9 mouse cellular contexts compared by ENCODE assay signal in the genomic region with DNA sequence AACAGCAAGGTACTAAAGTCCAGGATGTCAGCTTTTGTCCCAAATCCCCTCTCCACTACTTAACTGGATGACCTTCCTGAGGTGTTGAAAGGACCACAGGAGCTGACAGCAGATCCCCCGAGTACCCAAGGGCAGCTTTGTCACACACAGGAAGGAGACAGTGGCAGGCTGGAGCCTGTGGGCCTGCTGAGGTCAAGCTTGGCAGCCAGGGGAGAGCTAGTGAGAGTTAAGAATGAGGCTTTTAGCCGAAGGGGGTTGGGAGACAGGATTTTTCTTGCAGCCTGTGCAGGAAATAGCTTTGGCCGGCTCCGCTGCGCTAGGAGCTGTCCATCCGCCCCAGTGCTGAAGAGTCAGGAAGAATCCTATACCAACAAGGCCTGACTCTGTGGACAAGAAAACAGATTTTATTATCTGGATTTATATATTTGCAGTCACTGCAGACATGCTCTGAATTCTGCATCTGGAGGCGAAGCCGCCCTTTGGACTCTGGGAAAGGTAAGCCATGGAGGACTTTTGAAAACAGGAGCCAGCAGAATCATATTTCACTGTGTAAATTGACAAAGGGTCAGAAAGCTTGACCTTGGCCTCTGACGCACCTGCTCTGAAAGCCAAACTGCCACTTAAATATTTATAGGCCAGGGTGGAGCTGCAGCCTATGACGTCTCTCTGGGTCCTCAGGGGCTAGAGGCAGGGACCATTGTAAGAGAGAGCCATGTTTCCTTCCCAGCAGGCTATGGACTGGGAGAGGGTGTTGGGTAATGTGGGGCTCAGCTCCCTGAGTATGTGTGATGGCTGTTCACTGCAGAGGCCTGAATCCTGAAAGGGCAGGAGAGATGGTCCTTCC. TPM values are rescaled to one million over a fixed set of nuclear protein-coding genes. Genes with fewer than 3 reads are reported as not detected.
DNase-seq lines count a peak whose midpoint lies in the region; ATAC-seq and TF ChIP-seq lines count a peak whose summit lies in the region.
"Had no signal": no experiment of that assay in that cellular context is flagged by ENCODE, and none has a peak within 500 bp of the region (broad histone marks: within the 10 kb centered on the region; RNA-seq: fewer than 3 reads in every experiment).

No protein-coding gene starts in this region.

- no peak for TF ChIP-seq CTCF in lung, embryonic 14.5 days (IDR thresholded peaks at IDR 0.05; ENCODE audit: low read depth)

- H3K9ac ChIP-seq in lung, embryonic 14.5 days, result no peak overlapping the region
- H3K9ac ChIP-seq: neural tube, embryonic 13.5 days had no signal

- H3K9me3 ChIP-seq in lung, embryonic 14.5 days (ENCODE audit: low read depth, low read length), result no peaks in the 10 kb centered on the region

- no peaks in the 10 kb centered on the region; the same call in 1 of the 2 replicates for H3K4me1 ChIP-seq in lung, embryonic 14.5 days (ENCODE audit: insufficient read depth)

- peak; percentile 65; the same call in 1 of the 2 replicates for ATAC-seq in lung, embryonic 14.5 days (ENCODE audit: insufficient read depth)

- peak; percentile 28 to 40 for DNase-seq in cerebellum, postnatal 4 days (ENCODE audit: low spot score in 2 of 2)
- no peak for DNase-seq in cerebellum, adult 8-10 months
- DNase-seq in 3T3-L1 (ENCODE audit: low read depth, low spot score), result peak; percentile 44
- DNase-seq in embryo, embryonic 10.5 days (ENCODE audit: low spot score), result peak; percentile 84
- peak; percentile 23 to 55 for DNase-seq in kidney, adult 8-10 months
- peak; percentile 95 for DNase-seq in lung, embryonic 14.5 days
- DNase-seq in thymus, postnatal 0 days (ENCODE audit: low spot score), result peak; percentile 3
- no peak for DNase-seq in natural killer cell, adult 2 months (ENCODE audit: low spot score in 2 of 2)

- no peak overlapping the region for H3K4me2 ChIP-seq in lung, embryonic 14.5 days
- H3K4me2 ChIP-seq: neural tube, embryonic 13.5 days had no signal

- 6% methylated on average over 10 of the region's 10 CpGs for WGBS in lung, embryonic 14.5 days

- H3K27ac ChIP-seq in lung, embryonic 14.5 days (ENCODE audit: low read depth), result no peak overlapping the region
- H3K27ac ChIP-seq: neural tube, embryonic 13.5 days had no signal

- no peak overlapping the region for H3K4me3 ChIP-seq in lung, embryonic 14.5 days (ENCODE audit: low read depth, low read length)
- H3K4me3 ChIP-seq: neural tube, embryonic 13.5 days had no signal

- H3K27me3 ChIP-seq in lung, embryonic 14.5 days (ENCODE audit: insufficient read depth, low read length), result no peaks in the 10 kb centered on the region
- H3K27me3 ChIP-seq: neural tube, embryonic 13.5 days had no signal

- no peaks in the 10 kb centered on the region for H3K36me3 ChIP-seq in lung, embryonic 14.5 days (ENCODE audit: insufficient read depth)
- H3K36me3 ChIP-seq: neural tube, embryonic 13.5 days had no signal

RNA-seq across cellular contexts. Expression of a gene that starts 35.9 kb away (rescaled TPM):
- polyA plus RNA-seq in lung, embryonic 14.5 days (2014; fragmentation: Nextera tagmentation; extraction: Ambion mirVana), result 0.28 TPM in 1 of 2 replicates, not detected in the other
- 0.04 TPM in 1 of 2 replicates, not detected in the other for polyA plus RNA-seq in thymus, postnatal 0 days (2015; fragmentation: Nextera tagmentation; extraction: Ambion mirVana)

Comparison
In these comparisons a context has a peak if more than half of its experiments do, and no peak if none do; other contexts are left out.
1. DNase-seq: peak in cerebellum, postnatal 4 days (2 of 2), 3T3-L1 (single experiment), embryo, embryonic 10.5 days (single experiment), kidney, adult 8-10 months (2 of 2), lung, embryonic 14.5 days (single experiment) and thymus, postnatal 0 days (single experiment); none in cerebellum, adult 8-10 months (single experiment) and natural killer cell, adult 2 months (0 of 2).